Mouse (Mus musculus) erythroblast, embryonic 14.5 days (primary cell): Measurements from ENCODE around the gene Agtpbp1.

Experiments
- GATA1 ChIP-seq: IDR thresholded peaks from 2 replicates; pipeline ENCODE4 v1.6.1; 2012; ENCODE audit warnings: low read length, inconsistent platforms, mixed read lengths
- TAL1 ChIP-seq: IDR thresholded peaks from 3 replicates; pipeline ENCODE4 v1.6.1; 2012; ENCODE audit warnings: low read length, inconsistent platforms, mixed read lengths

GRCm38 (mm10) chr13:59538661-59539060 lies 46.4 kb downstream of the Agtpbp1 start:
- TF ChIP-seq GATA1 (no peak), TAL1 (no peak)
